Mouse (Mus musculus) hindbrain, embryonic 14.5 days (tissue): Measurements from ENCODE around the gene Phf23. TPM values are rescaled to one million over a fixed set of nuclear protein-coding genes. Genes with fewer than 3 reads are reported as not detected.
A peak's percentile ranks its signal among the peaks of the same experiment; 100 is the strongest.

ENCODE experiments used
- ATAC-seq: fragments of 200-750 bp; cut with Nextera tagmentation; 2 replicates; pipeline ENCODE4 v1.8.0; 2017; ENCODE audit warnings: moderate number of reproducible peaks, mild to moderate bottlenecking, moderate TSS enrichment, moderate library complexity; ENCODE audit not compliant: low FRiP score
- DNase-seq: peaks from one replicate; pipeline ENCODE4 v3.0.0-alpha.2; 2015; ENCODE audit warnings: low spot score
- H3K27ac ChIP-seq: fragments of 300-500 bp; sonication (generic); 2 replicates; pipeline ENCODE4 v1.5.1; 2014; ENCODE audit warnings: mild to moderate bottlenecking, moderate library complexity
- H3K27me3 ChIP-seq: fragments of 300-500 bp; sonication (generic); 2 replicates; pipeline ENCODE4 v1.6.1; 2014; ENCODE audit warnings: mild to moderate bottlenecking, low read length, mixed read lengths; ENCODE audit not compliant: control insufficient read depth, insufficient read depth
- H3K36me3 ChIP-seq: fragments of 300-500 bp; sonication (generic); replicated peaks from 2 replicates; pipeline ENCODE4 v1.6.1; 2014; ENCODE audit not compliant: control insufficient read depth, insufficient read depth
- H3K4me1 ChIP-seq: fragments of 300-500 bp; sonication (generic); replicated peaks from 2 replicates; pipeline ENCODE4 v1.6.1; 2014; ENCODE audit warnings: antibody characterized with exemption, low read length, mixed read lengths; ENCODE audit not compliant: control insufficient read depth, insufficient read depth
- H3K4me2 ChIP-seq: fragments of 300-500 bp; sonication (generic); replicated peaks from 2 replicates; pipeline ENCODE4 v1.6.1; 2014; ENCODE audit warnings: mild to moderate bottlenecking, moderate library complexity
- H3K4me3 ChIP-seq: fragments of 300-500 bp; sonication (generic); replicated peaks from 2 replicates; pipeline ENCODE4 v1.5.1; 2014; ENCODE audit warnings: mild to moderate bottlenecking, low read length
- H3K9ac ChIP-seq: fragments of 300-500 bp; sonication (generic); 2 replicates; pipeline ENCODE4 v1.6.1; 2014
- H3K9me3 ChIP-seq: fragments of 300-500 bp; sonication (generic); 2 replicates; pipeline ENCODE4 v1.6.1; 2016; ENCODE audit warnings: low read length; ENCODE audit not compliant: control insufficient read depth
- WGBS: fragments of 180-500 bp; shearing (Covaris S2); extraction: QIAGEN DNeasy Blood & Tissue Kit; methylation state at CpG from one replicate; pipeline ENCODE4 v1.1.7; 2014; 5-methylcytosine and 5-hydroxymethylcytosine counted together
- polyA plus RNA-seq: library from polyadenylated mRNA; unstranded; fragments of >200 nt; fragmentation: Nextera tagmentation; extraction: Ambion mirVana; gene quantifications from 2 replicates; pipeline ENCODE4 v1.2.1, GENCODE M21; 2014

Phf23 gene
- polyA plus RNA-seq, 1 experiment from 2014 or later = 38.0 TPM

DNA sequence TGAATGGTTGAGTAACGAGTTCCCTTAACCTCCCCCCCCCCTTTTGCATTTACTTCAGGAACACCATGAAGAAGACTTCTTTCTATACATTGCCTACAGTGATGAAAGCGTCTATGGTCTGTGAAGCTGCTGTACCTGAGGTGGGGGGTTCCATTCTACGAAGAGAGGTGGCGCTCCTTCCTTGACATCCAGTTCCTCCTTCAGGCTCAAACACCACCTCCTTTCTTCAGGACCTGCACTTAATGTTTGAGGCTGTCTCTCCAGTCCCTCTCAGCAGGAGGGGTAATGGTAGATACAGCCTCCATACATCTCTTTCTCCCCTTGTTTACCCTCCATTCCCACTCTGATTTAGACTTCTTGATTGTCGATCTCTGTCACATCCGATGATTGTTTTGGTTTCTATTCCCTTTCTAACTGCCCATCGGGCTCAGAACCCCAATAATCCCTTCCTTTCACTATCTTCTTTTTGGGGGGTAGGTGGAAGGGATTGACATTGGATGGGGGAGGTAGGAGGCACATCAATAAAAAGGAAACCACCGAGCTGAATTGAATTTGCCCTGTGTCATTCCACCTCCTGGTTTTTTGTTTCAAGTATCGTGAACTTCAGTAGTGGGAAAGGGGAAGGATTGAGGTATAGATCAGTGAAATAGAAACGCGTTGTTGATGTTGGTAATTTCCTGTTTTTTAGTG, 1.0 kb upstream of the Phf23 start:
- Histone ChIP-seq H3K9ac (no peak overlapping the region), H3K27me3 (no peaks in the 10 kb centered on the region), H3K27ac (no peak overlapping the region), H3K4me2 (peak overlapping the region; percentile 43), H3K4me1 (peaks cover 20% of the 10 kb centered on the region), H3K4me3 (peak overlapping the region; percentile 61), H3K36me3 (peaks cover 46% of the 10 kb centered on the region), H3K9me3 (no peaks in the 10 kb centered on the region)
- ATAC-seq (no peak), DNase-seq (no peak)
- 84% methylated on average over 11 of the region's 11 CpGs for WGBS

DNA sequence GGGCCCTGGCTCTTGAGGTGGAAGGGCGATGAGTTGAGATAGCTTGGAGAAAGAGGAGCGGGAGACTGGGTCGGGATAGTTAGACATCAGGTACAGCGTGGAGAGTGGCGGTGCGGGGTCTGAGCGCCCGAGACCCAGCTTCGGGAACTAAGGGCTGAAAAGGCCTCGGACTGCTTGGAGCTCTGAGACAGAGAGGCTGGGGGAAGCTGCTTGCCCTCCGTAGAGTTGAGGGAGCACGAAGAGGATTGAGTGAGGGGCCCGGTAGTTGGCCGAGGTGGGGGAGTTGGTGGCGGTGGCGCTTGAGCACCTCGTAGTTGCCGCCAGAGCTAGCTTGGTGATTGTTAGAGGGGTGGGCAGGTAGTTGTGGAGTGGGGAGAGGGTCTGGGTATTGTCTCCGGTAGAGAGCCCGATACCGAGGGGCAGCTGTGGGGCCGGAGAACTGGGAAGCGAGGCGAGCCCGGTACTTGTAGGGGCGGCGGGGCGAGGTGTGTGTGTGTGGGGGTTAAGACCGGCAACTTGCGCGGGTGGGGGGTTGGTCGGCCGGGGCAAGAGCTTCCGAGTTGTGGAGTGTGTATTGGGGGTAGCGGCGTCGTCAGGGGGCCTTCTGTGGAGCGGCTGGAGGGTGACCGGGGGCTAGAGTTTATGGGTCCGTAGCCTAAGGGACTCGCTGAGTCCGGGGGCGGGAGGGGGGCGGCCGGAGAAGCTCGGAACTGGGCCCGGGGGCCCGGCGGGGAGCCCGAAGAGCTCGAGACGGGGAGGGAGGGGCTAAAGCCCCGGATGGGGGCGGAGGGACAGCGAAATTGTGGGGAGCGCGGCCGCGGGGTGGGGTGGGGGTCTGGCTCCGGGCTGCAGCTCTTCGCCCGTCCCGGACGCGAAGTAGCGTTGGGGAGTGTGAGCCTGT, 834 bp downstream of the Phf23 start:
- WGBS = 2% methylated on average over 62 of the region's 66 CpGs
- Histone ChIP-seq H3K36me3 (peaks cover 44% of the 10 kb centered on the region), H3K4me1 (peaks cover 23% of the 10 kb centered on the region), H3K9me3 (no peaks in the 10 kb centered on the region), H3K27ac (peak overlapping the region; percentile 91), H3K27me3 (no peaks in the 10 kb centered on the region), H3K4me2 (peak overlapping the region; percentile 62), H3K4me3 (peak overlapping the region; percentile 61), H3K9ac (peak overlapping the region; percentile 76)
- DNase-seq (no peak), ATAC-seq (0 out of 2 replicates have a peak, but pooled peaks have one; percentile 0)

DNA sequence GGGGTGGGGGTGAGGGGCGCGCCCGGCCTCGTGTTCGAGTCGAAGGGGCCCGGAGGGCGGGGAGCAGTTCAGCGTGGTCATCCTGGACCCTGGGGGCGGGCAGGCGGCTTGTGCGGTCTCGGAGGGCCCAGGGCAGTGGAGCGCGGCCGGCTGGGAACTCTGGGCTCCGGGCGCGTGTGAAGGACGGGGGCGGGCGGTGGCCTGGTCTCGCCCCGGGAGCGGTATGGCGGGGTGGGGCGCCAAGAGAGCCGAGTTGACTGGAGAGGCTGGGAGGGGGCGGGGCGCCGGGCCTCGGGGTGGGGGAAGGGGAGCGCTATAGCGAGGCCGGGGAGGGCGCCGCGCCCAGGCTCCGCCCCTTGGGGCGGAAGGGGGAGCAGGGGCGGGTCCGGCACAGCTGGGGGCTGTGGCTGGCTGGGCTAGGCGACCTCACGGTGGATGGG, 1.5 kb downstream of the Phf23 start:
- H3K9ac ChIP-seq = peak overlapping the region; percentile 76
- 1% methylated on average over 40 of the region's 44 CpGs for WGBS
- DNase-seq = peak; percentile 57
- H3K9me3 ChIP-seq = no peaks in the 10 kb centered on the region
- ATAC-seq = peak; percentile 18; the same call in 1 of the 2 replicates
- H3K27ac ChIP-seq = peak overlapping the region; percentile 91
- no peaks in the 10 kb centered on the region for H3K27me3 ChIP-seq
- peaks cover 44% of the 10 kb centered on the region for H3K36me3 ChIP-seq
- H3K4me1 ChIP-seq = peaks cover 30% of the 10 kb centered on the region
- H3K4me3 ChIP-seq = peak overlapping the region; percentile 61
- peak overlapping the region; percentile 62 for H3K4me2 ChIP-seq

DNA sequence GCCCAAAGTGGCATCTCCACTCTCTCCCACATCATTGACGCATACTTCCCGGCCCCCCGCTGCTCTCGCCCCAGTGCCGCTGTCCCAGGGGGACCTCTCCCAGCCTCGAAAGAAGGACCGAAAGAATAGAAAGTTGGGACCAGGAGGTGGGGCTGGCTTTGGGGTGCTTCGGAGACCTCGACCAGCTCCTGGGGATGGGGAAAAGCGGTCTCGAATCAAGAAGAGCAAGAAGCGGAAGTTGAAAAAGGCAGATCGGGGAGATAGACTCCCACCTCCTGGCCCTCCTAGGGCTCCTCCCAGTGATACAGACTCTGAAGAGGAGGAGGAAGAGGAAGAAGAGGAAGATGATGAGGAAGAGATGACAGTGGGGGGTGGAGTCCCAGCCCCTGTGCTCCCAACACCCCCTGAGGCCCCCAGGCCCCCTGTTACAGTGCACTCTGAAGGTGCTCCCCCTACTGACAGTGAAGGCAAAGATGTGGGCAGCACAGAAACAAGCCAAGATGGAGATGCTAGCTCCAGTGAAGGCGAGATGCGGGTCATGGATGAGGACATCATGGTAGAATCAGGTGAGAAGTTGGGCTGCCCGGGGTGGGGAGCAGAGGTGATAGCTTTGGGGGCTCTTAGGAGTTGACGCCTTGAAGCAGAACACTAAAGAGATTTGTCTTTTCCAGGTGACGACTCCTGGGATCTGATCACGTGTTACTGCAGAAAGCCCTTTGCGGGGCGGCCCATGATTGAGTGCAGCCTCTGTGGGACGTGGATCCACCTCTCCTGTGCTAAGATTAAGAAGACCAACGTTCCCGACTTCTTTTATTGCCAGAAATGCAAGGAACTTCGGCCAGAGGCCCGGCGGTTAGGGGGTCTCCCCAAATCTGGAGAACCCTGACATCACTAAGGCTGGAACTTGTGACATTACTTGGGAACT, 3.3 kb downstream of the Phf23 start:
- no peak overlapping the region for H3K27ac ChIP-seq
- H3K9me3 ChIP-seq = no peaks in the 10 kb centered on the region
- H3K36me3 ChIP-seq = peaks cover 33% of the 10 kb centered on the region
- H3K9ac ChIP-seq = no peak overlapping the region
- no peak overlapping the region for H3K4me2 ChIP-seq
- DNase-seq (no peak), ATAC-seq (no peak)
- peaks cover 37% of the 10 kb centered on the region for H3K4me1 ChIP-seq
- 94% methylated on average over 27 of the region's 27 CpGs for WGBS
- H3K4me3 ChIP-seq = peak overlapping the region; percentile 61; the same call in 1 of the 2 replicates
- H3K27me3 ChIP-seq = no peaks in the 10 kb centered on the region

DNA sequence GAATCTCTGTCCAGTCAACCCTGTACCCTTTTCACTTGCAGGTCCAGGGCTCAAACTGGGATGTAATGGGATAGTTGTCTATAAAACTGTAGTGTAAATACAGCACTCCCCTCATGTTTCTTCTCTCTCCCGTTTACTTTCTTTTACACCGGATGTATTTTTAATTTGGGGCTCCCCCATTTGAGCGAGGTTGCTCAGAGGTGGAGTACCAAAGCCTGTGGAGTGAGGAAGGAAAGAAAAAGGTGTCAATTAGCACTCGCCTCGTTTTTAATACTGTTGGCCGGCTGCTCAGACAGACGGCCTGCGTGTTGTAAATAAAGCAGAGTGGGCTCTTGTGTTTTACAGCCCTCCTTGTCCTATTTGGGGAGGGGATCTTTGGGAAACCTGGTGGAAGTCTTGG, 4.1 kb downstream of the Phf23 start:
- no peak overlapping the region for H3K4me2 ChIP-seq
- peaks cover 26% of the 10 kb centered on the region for H3K36me3 ChIP-seq
- H3K27ac ChIP-seq = 0 out of 2 replicates have a peak overlapping the region, but pooled peaks have one; percentile 16
- peak overlapping the region; percentile 78; the same call in 1 of the 2 replicates for H3K4me3 ChIP-seq
- peaks cover 37% of the 10 kb centered on the region for H3K4me1 ChIP-seq
- 89% methylated on average over 8 of the region's 8 CpGs for WGBS
- DNase-seq (no peak), ATAC-seq (no peak)
- no peaks in the 10 kb centered on the region for H3K27me3 ChIP-seq
- no peaks in the 10 kb centered on the region for H3K9me3 ChIP-seq
- no peak overlapping the region for H3K9ac ChIP-seq

DNA sequence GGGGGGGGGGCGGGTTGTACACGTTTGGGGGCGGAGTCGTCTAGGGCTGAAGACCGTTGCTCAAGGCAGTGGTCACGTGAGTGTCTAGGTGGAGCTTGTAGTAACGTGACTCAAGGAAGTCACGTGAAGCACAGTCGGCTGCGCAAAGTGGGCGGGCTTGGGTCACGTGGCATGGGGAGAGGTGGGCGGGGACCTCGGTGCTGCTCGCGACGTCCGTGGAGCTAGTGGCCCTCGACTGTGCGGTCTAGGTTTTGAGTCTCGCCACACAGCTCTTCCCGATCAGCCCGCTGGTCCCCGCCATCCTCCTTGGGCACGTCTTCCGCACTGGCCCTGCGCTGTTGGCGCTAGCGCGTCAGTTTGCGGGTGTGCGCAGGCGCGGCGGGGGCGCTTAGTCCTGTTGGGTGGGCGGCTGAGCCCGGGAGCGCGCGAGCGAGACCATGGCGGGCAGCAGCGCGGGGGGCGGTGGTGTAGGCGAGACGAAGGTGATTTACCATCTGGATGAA, 4.9 kb downstream of the Phf23 start, which contains the start of gene Dvl2:
Gene Dvl2, plus strand, starts transcription at position 200 of the 503 bp plus-strand sequence.
- Histone ChIP-seq H3K4me2 (peak within 1 kb of the TSS; percentile 84), H3K9ac (peak within 1 kb of the TSS; percentile 87), H3K27me3 (no peaks in the 10 kb centered on the region), H3K27ac (peak within 1 kb of the TSS; percentile 97), H3K9me3 (no peaks in the 10 kb centered on the region), H3K4me1 (peaks cover 37% of the 10 kb centered on the region), H3K4me3 (peak within 1 kb of the TSS; percentile 78), H3K36me3 (peaks cover 32% of the 10 kb centered on the region)
- ATAC-seq (peak; percentile 58), DNase-seq (peak; percentile 91)
- under 1% methylated on average over 48 of the region's 48 CpGs for WGBS

DNA sequence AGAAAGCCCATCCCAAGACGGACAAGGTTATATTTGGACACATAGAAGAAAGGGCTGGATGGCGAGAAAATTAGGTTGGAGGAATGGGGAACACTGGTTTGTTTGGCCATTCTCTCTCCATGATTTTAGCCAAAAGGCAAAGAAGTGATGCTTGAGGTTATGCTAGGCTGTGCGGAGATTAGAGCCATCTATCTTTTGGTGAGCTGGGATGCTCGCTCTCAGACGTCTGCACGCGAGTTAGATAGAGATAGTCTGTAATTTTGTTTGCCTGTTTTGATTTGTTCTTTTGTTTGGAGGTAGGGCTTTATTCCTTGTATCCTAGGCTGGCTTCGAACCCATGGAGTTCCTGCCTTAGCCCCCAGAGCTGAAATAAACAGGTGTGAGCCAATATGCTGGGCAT, 5.6 kb downstream of the Phf23 start:
- WGBS = 15% methylated on average over 8 of the region's 8 CpGs
- Histone ChIP-seq H3K9me3 (no peaks in the 10 kb centered on the region), H3K27me3 (no peaks in the 10 kb centered on the region), H3K4me1 (peaks cover 37% of the 10 kb centered on the region), H3K4me2 (peak overlapping the region; percentile 84), H3K36me3 (peaks cover 39% of the 10 kb centered on the region), H3K4me3 (peak overlapping the region; percentile 78), H3K9ac (peak overlapping the region; percentile 87), H3K27ac (peak overlapping the region; percentile 97)
- ATAC-seq (no peak), DNase-seq (no peak)

DNA sequence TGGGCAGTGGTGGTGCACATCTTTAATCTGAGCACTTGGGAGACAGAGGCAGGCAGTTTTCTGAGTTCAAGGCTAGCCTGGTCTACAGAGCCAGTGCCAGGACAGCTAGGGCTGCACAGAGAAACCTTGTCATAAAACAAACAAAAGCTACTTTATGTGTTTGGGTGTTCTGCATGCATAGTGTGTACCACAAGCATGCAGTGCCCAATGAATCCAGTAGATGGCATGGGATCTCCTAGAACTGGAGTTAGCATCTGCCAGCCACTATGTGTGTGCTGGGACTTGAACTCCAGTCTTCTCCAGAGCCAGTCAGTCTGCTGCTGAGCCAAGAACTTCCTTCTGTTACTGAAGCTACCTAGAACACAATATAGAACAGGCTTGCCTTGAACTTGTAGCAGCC, 6.3 kb downstream of the Phf23 start:
- peak overlapping the region; percentile 84 for H3K4me2 ChIP-seq
- DNase-seq (no peak), ATAC-seq (no peak)
- 0 out of 2 replicates have a peak overlapping the region, but pooled peaks have one; percentile 87 for H3K9ac ChIP-seq
- no peaks in the 10 kb centered on the region for H3K27me3 ChIP-seq
- peaks cover 37% of the 10 kb centered on the region for H3K4me1 ChIP-seq
- no peak overlapping the region for H3K27ac ChIP-seq
- H3K4me3 ChIP-seq = peak overlapping the region; percentile 78
- peaks cover 46% of the 10 kb centered on the region for H3K36me3 ChIP-seq
- no peaks in the 10 kb centered on the region for H3K9me3 ChIP-seq
